Mouse (Mus musculus) bone marrow macrophage, adult 2 months (primary cell): ENCODE measurements around the gene Ugt1a10.

Experiments used
- CTCF ChIP-seq: IDR thresholded peaks from 2 replicates; pipeline ENCODE4 v1.5.1; 2012; ENCODE audit warnings: low read depth, mild to moderate bottlenecking, low read length, moderate library complexity
- POLR2A ChIP-seq: IDR thresholded peaks from 2 replicates; pipeline ENCODE4 v1.6.1; 2012; ENCODE audit warnings: mild to moderate bottlenecking, low read depth, low read length, borderline replicate concordance

DNA sequence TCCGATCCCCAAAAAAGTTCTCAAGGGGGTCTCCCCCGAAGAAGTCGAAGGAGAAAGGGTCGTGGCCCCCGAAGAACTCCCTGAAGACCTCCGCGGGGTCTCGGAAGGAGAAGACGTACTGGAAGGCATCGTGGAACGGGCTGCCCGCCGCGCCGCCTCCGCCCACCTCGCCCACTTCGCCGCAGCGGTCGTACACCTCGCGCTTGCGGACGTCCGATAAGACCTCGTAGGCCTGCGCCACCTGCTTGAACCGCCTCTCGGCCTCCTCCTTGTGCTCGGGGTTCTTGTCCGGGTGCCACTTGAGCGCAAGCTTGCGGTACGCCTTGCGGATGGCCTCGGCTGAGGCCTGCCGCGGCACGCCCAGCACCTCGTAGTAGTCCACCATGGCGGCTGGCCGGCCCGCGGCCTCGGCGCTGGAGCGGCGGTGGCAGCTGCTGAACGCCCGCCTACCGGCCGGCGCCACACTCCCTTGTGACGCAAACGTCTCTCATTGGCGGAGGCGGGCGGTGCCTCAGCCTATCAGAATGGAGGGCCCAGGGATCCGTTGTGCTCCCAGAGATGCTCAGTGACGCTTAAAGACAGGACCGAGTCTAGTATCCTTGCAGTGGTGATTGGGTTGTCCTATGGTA, 150.2 kb downstream of the Ugt1a10 start, which contains the start of gene Dnajb3:
- TF ChIP-seq POLR2A (no peak), CTCF (no peak)
